Comparison of ENCODE assay signal across 8 mouse cellular contexts in the genomic region with DNA sequence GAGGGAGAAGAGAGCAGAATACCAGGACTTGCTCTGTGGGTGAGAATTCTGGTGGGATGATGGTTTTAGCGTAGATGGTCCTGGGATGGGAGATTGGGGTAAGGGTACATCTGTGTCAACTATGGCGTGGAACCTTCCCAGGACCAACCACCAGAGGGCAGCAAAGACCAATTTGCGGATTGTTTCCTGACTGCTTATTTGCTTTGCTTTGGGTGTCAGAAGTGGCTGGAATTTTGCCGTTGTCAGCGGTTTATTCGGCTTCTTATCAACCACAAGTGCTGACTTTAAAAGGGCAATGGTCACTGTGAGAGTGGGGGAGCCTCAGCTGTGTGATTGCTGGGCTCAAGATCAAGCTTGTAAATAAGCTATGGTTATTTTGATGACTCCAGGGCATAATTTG. TPM values are rescaled to one million over a fixed set of nuclear protein-coding genes. Genes with fewer than 3 reads are reported as not detected.
DNase-seq lines count a peak whose midpoint lies in the region; ATAC-seq and TF ChIP-seq lines count a peak whose summit lies in the region.

No protein-coding gene starts in this region.

- TF ChIP-seq CTCF in lung, embryonic 14.5 days (IDR thresholded peaks at IDR 0.05; ENCODE audit: low read depth): peak; percentile 98
- no peak for TF ChIP-seq CTCF in thymus, adult 2 months (IDR thresholded peaks at IDR 0.05; ENCODE audit: borderline replicate concordance, control insufficient read depth, extremely low read depth, insufficient read depth, low read length, poor library complexity)

- TF ChIP-seq POLR2A in thymus, adult 2 months (IDR thresholded peaks at IDR 0.05; ENCODE audit: control insufficient read depth, extremely low read depth, insufficient read depth, low read length, poor library complexity): no peak

- no peak; the same call in 1 of the 2 replicates for ATAC-seq in forebrain, embryonic 11.5 days (replicated peaks; ENCODE audit: low FRiP score)
- ATAC-seq in lung, embryonic 14.5 days (ENCODE audit: insufficient read depth): peak; percentile 65; the same call in 1 of the 2 replicates

- no peak overlapping the region for H3K4me2 ChIP-seq in forebrain, embryonic 11.5 days (ENCODE audit: low read depth, low read length, severe bottlenecking)
- no peak overlapping the region for H3K4me2 ChIP-seq in lung, embryonic 14.5 days

- peak; percentile 63 for DNase-seq in ES-CJ7 (ENCODE audit: low read depth, low spot score)
- DNase-seq in c-Kit-positive CD71-negative TER-119-negative erythroid progenitor cells, embryonic 14.5 days (ENCODE audit: low read depth): peak; percentile 74
- DNase-seq in forebrain, embryonic 11.5 days (ENCODE audit: low spot score): peak; percentile 93
- DNase-seq in heart, postnatal 25 days (ENCODE audit: low spot score): peak; percentile 44
- DNase-seq in large intestine, adult 2 months (ENCODE audit: low read depth, low spot score): peak; percentile 64
- DNase-seq in lung, embryonic 14.5 days: peak; percentile 97
- peak; percentile 68 for DNase-seq in ovary, adult 18-20 months (ENCODE audit: low spot score)
- peak; percentile 91 for DNase-seq in thymus, adult 2 months

- H3K36me3 ChIP-seq in forebrain, embryonic 11.5 days (ENCODE audit: control insufficient read depth, insufficient read depth, low read length): no peaks in the 10 kb centered on the region
- H3K36me3 ChIP-seq in lung, embryonic 14.5 days (ENCODE audit: insufficient read depth): no peaks in the 10 kb centered on the region
- no peaks in the 10 kb centered on the region for H3K36me3 ChIP-seq in thymus, adult 2 months (ENCODE audit: control insufficient read depth, insufficient read depth, low read length)

- H3K4me3 ChIP-seq in forebrain, embryonic 11.5 days (ENCODE audit: low read depth, low read length): no peak overlapping the region
- H3K4me3 ChIP-seq in lung, embryonic 14.5 days (ENCODE audit: low read depth, low read length): no peak overlapping the region
- no peak overlapping the region for H3K4me3 ChIP-seq in thymus, adult 2 months (ENCODE audit: control insufficient read depth, insufficient read depth, low read length)

- no peaks in the 10 kb centered on the region for H3K27me3 ChIP-seq in forebrain, embryonic 11.5 days (ENCODE audit: control insufficient read depth, insufficient read depth, low read length)
- no peaks in the 10 kb centered on the region for H3K27me3 ChIP-seq in lung, embryonic 14.5 days (ENCODE audit: insufficient read depth, low read length)
- H3K27me3 ChIP-seq in thymus, adult 2 months (ENCODE audit: control insufficient read depth, insufficient read depth, low read length): no peaks in the 10 kb centered on the region; the same call in 1 of the 2 replicates

- intact Hi-C loops in heart, postnatal 25 days (cut with DNase I): loop anchor here (1.0 to 5.0 kb wide), 4 partner anchors 233 to 684 kb away; no protein-coding TSS in a partner anchor

- no peak overlapping the region for H3K9ac ChIP-seq in forebrain, embryonic 11.5 days (ENCODE audit: low read length)
- no peak overlapping the region for H3K9ac ChIP-seq in lung, embryonic 14.5 days

- no peaks in the 10 kb centered on the region for H3K9me3 ChIP-seq in forebrain, embryonic 11.5 days (ENCODE audit: control insufficient read depth, low read length)
- H3K9me3 ChIP-seq in lung, embryonic 14.5 days (ENCODE audit: low read depth, low read length): no peaks in the 10 kb centered on the region

- WGBS in forebrain, embryonic 11.5 days: 10% methylated on average over 6 of the region's 6 CpGs
- 3% methylated on average over 6 of the region's 6 CpGs for WGBS in large intestine, adult 2 months
- 2% methylated on average over 6 of the region's 6 CpGs for WGBS in lung, embryonic 14.5 days
- 5% methylated on average over 6 of the region's 6 CpGs for WGBS in thymus, adult 2 months

- no peaks in the 10 kb centered on the region for H3K4me1 ChIP-seq in forebrain, embryonic 11.5 days (replicated peaks; ENCODE audit: control insufficient read depth, insufficient read depth, low read length)
- H3K4me1 ChIP-seq in lung, embryonic 14.5 days (ENCODE audit: insufficient read depth): peaks cover 12% of the 10 kb centered on the region; the same call in 1 of the 2 replicates
- peaks cover 10% of the 10 kb centered on the region for H3K4me1 ChIP-seq in thymus, adult 2 months (replicated peaks; ENCODE audit: control insufficient read depth, insufficient read depth, low read length)

- H3K27ac ChIP-seq in forebrain, embryonic 11.5 days (ENCODE audit: low read depth, low read length): no peak overlapping the region
- H3K27ac ChIP-seq in lung, embryonic 14.5 days (ENCODE audit: low read depth): no peak overlapping the region
- no peak overlapping the region for H3K27ac ChIP-seq in thymus, adult 2 months (ENCODE audit: control insufficient read depth, insufficient read depth, low read length)

RNA-seq across cellular contexts. Expression of a gene that starts 50.8 kb away (rescaled TPM):
- 0.12 TPM in 1 of 2 replicates, not detected in the other for polyA plus RNA-seq in forebrain, embryonic 11.5 days (2014; fragmentation: Nextera tagmentation; extraction: Ambion mirVana)
- total RNA-seq in heart, postnatal 25 days (2021): not detected
- 0.17 and 0.26 TPM in 2 replicates for polyA plus RNA-seq in large intestine, adult 2 months (2012; rRNA removed)
- polyA plus RNA-seq in lung, embryonic 14.5 days (2014; fragmentation: Nextera tagmentation; extraction: Ambion mirVana): 0.20 and 0.30 TPM in 2 replicates
- 1.7 and 1.9 TPM in 2 replicates for polyA plus RNA-seq in thymus, adult 2 months (2012; rRNA removed)

RNA-seq across cellular contexts. Expression of a gene that starts 57.8 kb away (rescaled TPM):
- 59.1 and 67.0 TPM in 2 replicates for polyA plus RNA-seq in forebrain, embryonic 11.5 days (2014; fragmentation: Nextera tagmentation; extraction: Ambion mirVana)
- under 1 TPM; 0.45 to 0.78 TPM for total RNA-seq in heart, postnatal 25 days (2021)
- polyA plus RNA-seq in large intestine, adult 2 months (2012; rRNA removed): 4.3 and 7.0 TPM in 2 replicates
- 43.6 and 44.5 TPM in 2 replicates for polyA plus RNA-seq in lung, embryonic 14.5 days (2014; fragmentation: Nextera tagmentation; extraction: Ambion mirVana)
- 9.9 and 10.6 TPM in 2 replicates for polyA plus RNA-seq in thymus, adult 2 months (2012; rRNA removed)

Comparison
In these comparisons a context has a peak if more than half of its experiments do, and no peak if none do; other contexts are left out.
1. DNase-seq: peak in every context shown above with its lines; median percentile 97 in lung, embryonic 14.5 days; 93 in forebrain, embryonic 11.5 days; 91 in thymus, adult 2 months; 74 in c-Kit-positive CD71-negative TER-119-negative erythroid progenitor cells, embryonic 14.5 days; 68 in ovary, adult 18-20 months; 64 in large intestine, adult 2 months; 63 in ES-CJ7; 44 in heart, postnatal 25 days.